Mouse (Mus musculus): ENCODE measurements at regions not wholly inside any gene's neighbourhood (a gene's known extent, or its start where the extent isn't known, plus 50 kb on each side); places are given as distances from the start of the nearest gene placed in this dataset.
A peak's percentile ranks its signal among the peaks of the same experiment; 100 is the strongest.

DNA sequence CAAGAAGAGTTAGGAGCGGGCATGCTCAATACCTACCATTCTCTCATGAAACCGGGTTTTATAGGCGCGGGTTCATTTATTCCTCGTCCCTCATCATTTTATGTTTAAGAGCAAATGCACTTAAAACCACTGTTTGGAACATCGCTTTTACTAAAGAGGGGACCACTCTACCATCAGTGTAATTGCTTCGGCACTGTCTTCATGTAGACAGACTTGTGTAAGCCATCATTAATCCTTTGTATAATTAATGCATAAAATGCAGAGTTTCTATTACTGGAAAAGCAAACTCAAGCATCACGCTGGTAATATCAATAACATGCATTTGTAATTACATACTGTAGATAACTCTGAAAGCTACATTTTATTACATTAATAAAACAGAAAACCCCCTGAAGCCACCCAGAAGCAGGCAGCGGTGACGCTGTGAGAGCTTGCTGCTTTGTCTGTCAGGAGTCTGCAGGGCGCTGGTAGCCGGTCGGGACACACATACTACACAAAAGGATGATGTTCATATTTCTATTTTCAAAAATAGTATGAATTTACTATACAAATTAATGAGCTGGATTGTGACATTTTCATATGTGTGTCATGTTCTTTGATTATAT, 99.2 kb downstream of the Zfp281 start:
- no peaks in the 10 kb centered on the region for H3K9me3 ChIP-seq (replicated peaks; ENCODE audit: insufficient read depth, low read length)
- H3K9ac ChIP-seq (ENCODE audit: control insufficient read depth, low read depth, low read length, poor library complexity, severe bottlenecking), result no peak overlapping the region
- H3K79me2 ChIP-seq (ENCODE audit: control insufficient read depth, insufficient read depth, low read length, poor library complexity), result no peaks in the 10 kb centered on the region
- H3K27me3 ChIP-seq (ENCODE audit: control insufficient read depth in 1 of 2, insufficient read depth in 2 of 2, low read length in 2 of 2), result no peaks in the 10 kb centered on the region; a peak in 1 of 4 replicates
- DNase-seq (ENCODE audit: low read depth, low spot score), result no peak
- H3K4me1 ChIP-seq (ENCODE audit: control insufficient read depth in 1 of 2, insufficient read depth in 2 of 2, low read length in 2 of 2), result no peaks in the 10 kb centered on the region; a peak in 1 of 4 replicates
- no peak overlapping the region for H3K4me3 ChIP-seq (ENCODE audit: control insufficient read depth in 1 of 2, insufficient read depth in 1 of 2, low read depth in 2 of 2, low read length in 2 of 2)
- H3K27ac ChIP-seq (ENCODE audit: control insufficient read depth, low read depth, low read length), result no peak overlapping the region
- no peaks in the 10 kb centered on the region for H3K36me3 ChIP-seq (ENCODE audit: control insufficient read depth in 1 of 2, insufficient read depth in 2 of 2, low read length in 2 of 2)
- no peak for TF ChIP-seq TCF12 (IDR thresholded peaks at IDR 0.05; ENCODE audit: low read depth, low read length)
- no peak for TF ChIP-seq ELF1 (IDR thresholded peaks at IDR 0.05; ENCODE audit: low read depth, low read length)
- TF ChIP-seq SIN3A (IDR thresholded peaks at IDR 0.05; ENCODE audit: low read length), result no peak
- TF ChIP-seq KAT2A (conservative IDR thresholded peaks at IDR 0.05; ENCODE audit: low read depth, low read length), result no peak
- TF ChIP-seq CHD2 (IDR thresholded peaks at IDR 0.05; ENCODE audit: low read length), result no peak
- TF ChIP-seq GATA1 (IDR thresholded peaks at IDR 0.05; ENCODE audit: low read depth, low read length), result no peak
- no peak for TF ChIP-seq CHD1 (IDR thresholded peaks at IDR 0.05; ENCODE audit: low read depth, low read length)
- no peak for TF ChIP-seq EP300 (IDR thresholded peaks at IDR 0.05; ENCODE audit: low read depth in 1 of 2, low read length in 2 of 2)
- no peak for TF ChIP-seq HCFC1 (IDR thresholded peaks at IDR 0.05; ENCODE audit: low read depth, low read length)
- TF ChIP-seq ZMIZ1 (IDR thresholded peaks at IDR 0.05; ENCODE audit: low read depth, low read length), result no peak
- TF ChIP-seq ZKSCAN1 (IDR thresholded peaks at IDR 0.05; ENCODE audit: low read depth, low read length), result no peak
- no peak for TF ChIP-seq BHLHE40 (IDR thresholded peaks at IDR 0.05; ENCODE audit: borderline replicate concordance, low read depth, low read length)

GRCm38 (mm10) chr1:136725242-136725641, 100.5 kb downstream of the Zfp281 start:
- Histone ChIP-seq H3K36me3 (ENCODE audit: control insufficient read depth in 1 of 2, insufficient read depth in 2 of 2, low read length in 2 of 2) (no peaks in the 10 kb centered on the region), H3K4me1 (ENCODE audit: control insufficient read depth in 1 of 2, insufficient read depth in 2 of 2, low read length in 2 of 2) (no peaks in the 10 kb centered on the region; a peak in 1 of 4 replicates), H3K4me3 (ENCODE audit: control insufficient read depth in 1 of 2, insufficient read depth in 1 of 2, low read depth in 2 of 2, low read length in 2 of 2) (no peak overlapping the region), H3K27ac (ENCODE audit: control insufficient read depth, low read depth, low read length) (no peak overlapping the region), H3K79me2 (ENCODE audit: control insufficient read depth, insufficient read depth, low read length, poor library complexity) (no peaks in the 10 kb centered on the region), H3K9me3 (replicated peaks; ENCODE audit: insufficient read depth, low read length) (no peaks in the 10 kb centered on the region), H3K9ac (ENCODE audit: control insufficient read depth, low read depth, low read length, poor library complexity, severe bottlenecking) (no peak overlapping the region), H3K27me3 (ENCODE audit: control insufficient read depth in 1 of 2, insufficient read depth in 2 of 2, low read length in 2 of 2) (no peaks in the 10 kb centered on the region; a peak in 1 of 4 replicates)
- TF ChIP-seq ZC3H11A (IDR thresholded peaks at IDR 0.05; ENCODE audit: low read depth, low read length) (no peak), CTCF (IDR thresholded peaks at IDR 0.05 in 2 of 3, conservative IDR thresholded peaks at IDR 0.05 in 1 of 3; ENCODE audit: control insufficient read depth in 1 of 3, insufficient read depth in 1 of 3, low read depth in 2 of 3, low read length in 3 of 3, poor library complexity in 1 of 3, severe bottlenecking in 1 of 3) (0 out of 6 replicates have a peak, but pooled peaks of 1 of the 3 experiments have one; percentile 9)
- DNase-seq (ENCODE audit: low read depth, low spot score), result no peak
